Mouse (Mus musculus): ENCODE results near the gene Anapc4. TPM values are rescaled to one million over a fixed set of nuclear protein-coding genes. Genes with fewer than 3 reads are reported as not detected.

Anapc4 gene
- polyA plus RNA-seq, 1 experiment from 2014 or later: 115 TPM

DNA sequence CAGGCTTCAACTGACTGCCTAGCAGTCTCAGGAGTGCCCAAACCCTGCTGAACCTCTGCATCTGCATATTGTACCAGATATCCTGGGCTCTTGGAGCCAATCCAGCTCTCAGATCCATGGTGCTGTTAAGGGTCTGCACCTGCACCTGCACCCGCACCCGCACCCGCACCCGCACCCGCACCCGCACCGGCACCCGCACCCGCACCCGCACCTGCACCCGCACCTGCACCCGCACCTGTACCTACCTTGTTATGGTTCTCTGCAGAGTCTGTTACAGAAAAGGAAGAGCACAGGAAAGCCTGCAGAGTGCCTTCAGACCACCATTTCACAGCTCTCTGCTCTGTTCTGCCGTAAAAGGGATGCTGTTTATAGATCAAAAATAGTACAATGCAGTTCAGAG, 38.2 kb downstream of the Anapc4 start:
- peaks cover 11% of the 10 kb centered on the region; the same call in 1 of the 2 replicates for H3K36me3 ChIP-seq (replicated peaks)
- WGBS: 94% methylated on average over 13 of the region's 13 CpGs
- no peaks in the 10 kb centered on the region for H3K4me1 ChIP-seq
- no peak overlapping the region for H3K4me3 ChIP-seq
- no peak for ATAC-seq (replicated peaks)
- no peak overlapping the region for H3K27ac ChIP-seq
- no peak overlapping the region for H3K9ac ChIP-seq
- H3K4me2 ChIP-seq: no peak overlapping the region
- H3K27me3 ChIP-seq (replicated peaks): no peaks in the 10 kb centered on the region
- no peaks in the 10 kb centered on the region for H3K9me3 ChIP-seq

- H3K36me3 ChIP-seq (replicated peaks): no peaks in the 10 kb centered on the region
- no peaks in the 10 kb centered on the region for H3K4me1 ChIP-seq
- no peak overlapping the region for H3K4me2 ChIP-seq
- peak; percentile 73 for ATAC-seq (replicated peaks)
- no peaks in the 10 kb centered on the region for H3K9me3 ChIP-seq
- H3K27me3 ChIP-seq (replicated peaks): no peaks in the 10 kb centered on the region
- H3K4me3 ChIP-seq: no peak overlapping the region
- H3K27ac ChIP-seq: no peak overlapping the region
- WGBS: 3% methylated on average over 10 of the region's 14 CpGs
- no peak overlapping the region for H3K9ac ChIP-seq
Observed at GRCm38 (mm10) chr5:52878847-52879246, 45.0 kb downstream of the Anapc4 start.

DNA sequence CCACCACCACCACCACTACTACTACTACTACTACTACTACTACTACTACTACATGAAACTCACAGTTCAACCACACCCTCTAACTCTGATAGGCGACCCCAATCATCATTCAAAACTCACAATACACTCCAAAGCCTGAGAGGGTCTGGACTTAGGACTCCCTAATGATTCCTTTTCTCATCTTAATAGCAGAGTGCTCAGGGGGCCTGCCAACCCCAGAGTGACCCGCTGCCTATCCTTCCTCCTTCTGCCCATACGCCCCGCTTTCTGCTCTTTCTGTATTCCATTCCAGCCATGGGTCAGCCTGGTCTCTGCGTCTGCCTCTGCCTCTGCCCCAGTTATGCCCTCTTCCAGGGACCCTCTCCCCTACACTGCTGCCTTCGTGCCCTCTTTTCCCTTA, 46.1 kb downstream of the Anapc4 start:
- no peak overlapping the region for H3K27ac ChIP-seq
- H3K9me3 ChIP-seq: no peaks in the 10 kb centered on the region
- no peak overlapping the region for H3K9ac ChIP-seq
- H3K4me3 ChIP-seq: no peak overlapping the region
- no peaks in the 10 kb centered on the region for H3K4me1 ChIP-seq
- no peak for ATAC-seq (replicated peaks)
- H3K4me2 ChIP-seq: no peak overlapping the region
- WGBS: 86% methylated on average over 6 of the region's 6 CpGs
- H3K27me3 ChIP-seq (replicated peaks): no peaks in the 10 kb centered on the region
- H3K36me3 ChIP-seq (replicated peaks): no peaks in the 10 kb centered on the region

DNA sequence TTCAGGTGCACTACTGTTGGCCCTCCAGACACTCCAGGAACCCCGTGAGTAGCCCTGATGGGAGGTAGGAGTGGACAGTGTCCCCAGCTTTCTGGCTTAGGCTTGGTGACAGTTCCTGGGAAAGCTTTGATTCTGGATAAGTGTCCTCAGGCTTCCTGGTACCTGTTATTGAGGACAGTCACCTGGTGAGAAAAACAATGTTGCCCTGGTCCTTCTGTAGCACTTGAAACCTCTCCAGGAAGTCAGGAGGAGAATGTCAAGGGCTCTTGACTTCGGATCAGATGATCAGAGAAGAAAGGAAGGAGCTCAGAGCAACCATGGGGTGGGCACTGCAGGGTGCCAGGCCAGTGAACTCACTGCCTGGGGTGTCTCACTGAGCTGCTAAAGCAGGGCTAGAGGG, 48.6 kb downstream of the Anapc4 start:
- no peak overlapping the region for H3K4me2 ChIP-seq
- no peaks in the 10 kb centered on the region for H3K9me3 ChIP-seq
- H3K9ac ChIP-seq: no peak overlapping the region
- H3K4me3 ChIP-seq: no peak overlapping the region
- WGBS: 48% methylated on average over 2 of the region's 2 CpGs
- H3K27ac ChIP-seq: no peak overlapping the region
- H3K4me1 ChIP-seq: no peaks in the 10 kb centered on the region
- no peaks in the 10 kb centered on the region for H3K36me3 ChIP-seq (replicated peaks)
- no peak for ATAC-seq (replicated peaks)
- no peaks in the 10 kb centered on the region for H3K27me3 ChIP-seq (replicated peaks)

DNA sequence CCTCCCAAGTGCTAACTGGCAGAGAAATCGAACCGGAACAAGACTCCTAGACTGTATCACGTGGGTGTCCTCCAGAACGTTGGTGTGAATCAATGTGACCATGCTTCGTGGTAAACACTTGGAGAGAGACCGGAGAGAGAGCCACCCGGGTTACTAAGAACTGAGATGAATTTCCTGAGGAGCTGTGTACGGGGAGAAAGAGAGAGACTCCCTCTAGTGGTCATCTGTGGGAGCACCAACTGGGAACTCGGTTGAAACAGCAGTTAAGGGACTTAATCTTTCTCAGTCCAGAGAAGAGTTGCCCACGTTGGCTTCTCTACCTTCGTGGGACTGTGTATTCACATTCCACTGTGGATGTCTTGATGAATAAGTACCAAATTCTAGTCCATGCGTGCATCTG, 53.3 kb downstream of the Anapc4 start:
- no peak for ATAC-seq (replicated peaks)
- Histone ChIP-seq H3K4me2 (no peak overlapping the region), H3K27me3 (replicated peaks) (no peaks in the 10 kb centered on the region), H3K9ac (no peak overlapping the region), H3K27ac (no peak overlapping the region), H3K9me3 (no peaks in the 10 kb centered on the region), H3K4me1 (no peaks in the 10 kb centered on the region), H3K4me3 (no peak overlapping the region), H3K36me3 (replicated peaks) (no peaks in the 10 kb centered on the region)
- 53% methylated on average over 12 of the region's 12 CpGs for WGBS

DNA sequence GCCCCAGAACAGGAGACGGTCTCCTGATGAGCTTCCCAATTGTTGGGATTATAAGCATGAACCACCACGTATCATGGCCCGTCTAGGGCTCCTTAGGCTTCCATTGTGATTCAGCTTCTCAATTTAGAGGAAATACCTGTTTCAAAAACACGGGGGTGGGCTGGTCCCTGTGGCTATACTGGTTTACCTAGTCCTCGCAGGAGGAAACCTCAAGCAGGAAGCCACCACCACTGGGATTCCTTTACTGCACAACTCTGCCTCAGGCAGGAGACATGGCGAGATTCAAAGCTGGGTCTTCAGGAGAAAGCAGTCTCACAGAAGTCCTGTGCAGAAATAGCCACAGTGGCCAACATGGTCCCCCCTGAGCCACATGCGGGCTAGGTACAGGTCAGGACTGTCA, 56.1 kb downstream of the Anapc4 start:
- no peak overlapping the region for H3K4me2 ChIP-seq
- H3K4me1 ChIP-seq: no peaks in the 10 kb centered on the region
- H3K9ac ChIP-seq: no peak overlapping the region
- H3K36me3 ChIP-seq (replicated peaks): no peaks in the 10 kb centered on the region
- no peaks in the 10 kb centered on the region for H3K9me3 ChIP-seq
- WGBS: 82% methylated on average over 7 of the region's 7 CpGs
- H3K27ac ChIP-seq: no peak overlapping the region
- no peak for ATAC-seq (replicated peaks)
- H3K27me3 ChIP-seq (replicated peaks): no peaks in the 10 kb centered on the region
- no peak overlapping the region for H3K4me3 ChIP-seq

DNA sequence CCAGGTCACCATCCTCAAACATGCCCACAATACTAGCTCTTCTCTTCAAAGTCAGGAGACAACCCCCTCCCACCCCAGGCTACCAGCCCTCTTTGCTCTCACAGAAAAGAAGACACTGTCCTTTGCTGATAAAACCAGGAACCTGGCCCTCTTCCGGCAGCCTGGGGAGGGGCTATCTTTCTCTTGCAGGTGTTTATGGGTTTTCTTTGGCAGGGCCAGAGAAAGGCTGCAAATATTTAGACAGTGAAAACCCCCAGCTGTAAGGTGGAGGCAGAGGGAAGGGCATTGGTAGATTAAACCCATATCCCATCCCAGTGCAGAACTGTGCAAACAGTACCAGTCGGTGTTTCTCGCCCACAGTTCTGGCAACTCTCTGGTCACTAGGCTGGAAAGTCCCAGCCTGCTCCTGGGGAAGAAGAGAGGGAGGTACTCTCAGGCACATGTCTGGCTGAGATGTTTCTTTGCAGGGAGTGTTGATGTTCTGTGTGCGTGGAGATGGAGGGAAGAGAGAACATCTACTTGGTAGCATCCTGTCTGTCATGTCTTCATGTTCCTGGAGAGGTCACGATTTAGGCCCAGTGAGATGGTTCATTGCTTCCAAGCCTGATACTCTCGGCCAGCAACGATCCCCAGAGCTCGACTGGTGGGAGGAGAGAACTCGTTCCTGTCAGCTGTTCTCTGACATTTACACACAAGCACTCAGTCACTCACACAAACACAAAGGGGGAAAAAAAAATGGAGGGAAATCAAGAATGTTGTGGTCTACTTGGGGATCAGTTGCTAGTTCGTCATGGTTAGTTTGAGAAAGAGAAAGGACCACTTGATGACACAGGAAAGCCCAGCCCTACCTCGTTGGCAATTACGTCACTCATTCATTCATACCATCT, 58.4 kb downstream of the Anapc4 start:
- Histone ChIP-seq H3K27ac (no peak overlapping the region), H3K4me3 (no peak overlapping the region), H3K36me3 (replicated peaks) (no peaks in the 10 kb centered on the region), H3K4me2 (no peak overlapping the region), H3K4me1 (no peaks in the 10 kb centered on the region), H3K9me3 (no peaks in the 10 kb centered on the region), H3K9ac (no peak overlapping the region), H3K27me3 (replicated peaks) (no peaks in the 10 kb centered on the region)
- 77% methylated on average over 12 of the region's 12 CpGs for WGBS
- no peak for ATAC-seq (replicated peaks)

- Histone ChIP-seq H3K36me3 (replicated peaks) (no peaks in the 10 kb centered on the region), H3K4me3 (no peak overlapping the region), H3K4me2 (no peak overlapping the region), H3K4me1 (no peaks in the 10 kb centered on the region), H3K9me3 (no peaks in the 10 kb centered on the region), H3K9ac (no peak overlapping the region), H3K27me3 (replicated peaks) (no peaks in the 10 kb centered on the region), H3K27ac (no peak overlapping the region)
- 83% methylated on average over 5 of the region's 5 CpGs for WGBS
- ATAC-seq (replicated peaks): no peak
Observed at GRCm38 (mm10) chr5:52893938-52894337, 60.1 kb downstream of the Anapc4 start.

GRCm38 (mm10) chr5:52904246-52904645, 70.4 kb downstream of the Anapc4 start:
- ATAC-seq (replicated peaks): no peak
- H3K4me3 ChIP-seq: no peak overlapping the region
- no peak overlapping the region for H3K9ac ChIP-seq
- H3K4me2 ChIP-seq: no peak overlapping the region
- no peak overlapping the region for H3K27ac ChIP-seq
- no peaks in the 10 kb centered on the region for H3K4me1 ChIP-seq
- no peaks in the 10 kb centered on the region for H3K27me3 ChIP-seq (replicated peaks)
- H3K9me3 ChIP-seq: no peaks in the 10 kb centered on the region
- H3K36me3 ChIP-seq (replicated peaks): no peaks in the 10 kb centered on the region
- WGBS: 53% methylated on average over 4 of the region's 4 CpGs

DNA sequence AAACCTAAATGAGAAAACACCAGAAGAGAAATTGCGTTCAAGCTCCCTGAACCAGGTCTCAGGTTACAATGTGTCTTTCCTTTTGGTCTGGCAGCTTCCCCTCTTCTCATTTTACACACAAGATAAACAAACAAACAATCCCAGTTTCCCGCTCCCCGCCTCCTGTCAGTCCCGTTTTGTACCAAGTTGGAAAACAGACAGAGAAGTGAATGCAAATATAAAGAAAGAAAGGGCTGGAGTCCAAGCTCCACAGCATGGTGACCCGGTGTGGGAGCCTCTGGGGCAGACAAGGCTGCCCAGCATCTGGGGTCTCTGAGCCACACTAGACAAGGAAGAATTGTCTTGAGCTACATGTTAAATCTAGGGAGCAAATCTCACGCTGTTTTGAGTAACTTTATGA, 70.9 kb downstream of the Anapc4 start:
- H3K4me2 ChIP-seq: no peak overlapping the region
- no peak overlapping the region for H3K4me3 ChIP-seq
- no peaks in the 10 kb centered on the region for H3K27me3 ChIP-seq (replicated peaks)
- no peaks in the 10 kb centered on the region for H3K36me3 ChIP-seq (replicated peaks)
- no peak overlapping the region for H3K9ac ChIP-seq
- ATAC-seq (replicated peaks): no peak
- no peaks in the 10 kb centered on the region for H3K4me1 ChIP-seq
- WGBS: 42% methylated on average over 6 of the region's 6 CpGs
- H3K27ac ChIP-seq: no peak overlapping the region
- H3K9me3 ChIP-seq: no peaks in the 10 kb centered on the region

DNA sequence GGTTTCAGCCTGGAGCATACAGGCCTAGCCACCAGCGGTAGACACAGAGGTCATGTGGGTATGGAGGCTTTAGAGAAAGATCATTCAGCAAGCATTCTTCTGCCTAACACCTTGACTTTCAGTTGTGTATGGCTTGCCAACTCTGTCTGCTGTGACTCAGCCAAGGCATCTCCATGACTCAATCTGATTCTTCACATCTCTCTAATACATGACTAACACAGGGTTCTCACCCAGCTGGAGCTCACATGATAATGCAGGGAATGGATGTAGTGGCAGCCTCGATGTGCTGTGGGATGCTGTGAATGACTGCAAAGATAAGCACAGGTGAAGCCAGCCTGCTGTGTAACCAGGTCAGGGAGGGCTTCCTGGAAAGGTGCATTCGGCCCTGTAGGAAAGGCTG, 74.4 kb downstream of the Anapc4 start:
- Histone ChIP-seq H3K4me1 (peaks cover 4% of the 10 kb centered on the region; the same call in 1 of the 2 replicates), H3K4me2 (no peak overlapping the region), H3K4me3 (no peak overlapping the region), H3K27me3 (replicated peaks) (no peaks in the 10 kb centered on the region), H3K36me3 (replicated peaks) (no peaks in the 10 kb centered on the region), H3K9ac (no peak overlapping the region), H3K27ac (no peak overlapping the region), H3K9me3 (no peaks in the 10 kb centered on the region)
- WGBS: 93% methylated on average over 3 of the region's 3 CpGs
- ATAC-seq (replicated peaks): no peak

DNA sequence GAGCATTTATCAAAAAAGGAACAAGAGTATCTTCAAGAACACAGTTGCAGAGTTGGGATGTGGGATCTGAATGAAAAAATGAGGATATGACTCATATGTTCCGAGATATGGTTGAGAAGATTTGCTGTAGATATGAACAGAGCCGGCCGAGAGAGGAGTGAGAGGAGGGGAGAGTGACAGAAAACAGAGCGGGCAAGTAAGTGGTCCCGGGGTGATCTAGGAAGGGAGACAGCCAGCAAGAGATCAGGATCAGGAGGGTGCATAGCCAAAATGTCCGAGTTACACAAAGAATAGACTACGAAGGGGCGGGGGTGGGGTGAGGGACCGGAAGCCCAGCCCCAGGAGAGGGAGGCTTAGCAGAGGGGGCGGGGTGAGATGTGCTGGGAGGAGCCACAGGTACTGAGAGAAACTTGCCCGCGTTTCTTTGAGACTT, 76.4 kb downstream of the Anapc4 start:
- no peaks in the 10 kb centered on the region for H3K9me3 ChIP-seq
- H3K27me3 ChIP-seq (replicated peaks): no peaks in the 10 kb centered on the region
- no peak overlapping the region for H3K4me3 ChIP-seq
- peaks cover 4% of the 10 kb centered on the region; the same call in 1 of the 2 replicates for H3K4me1 ChIP-seq
- ATAC-seq (replicated peaks): peak; percentile 45; the same call in 1 of the 2 replicates
- no peak overlapping the region for H3K9ac ChIP-seq
- WGBS: 39% methylated on average over 12 of the region's 12 CpGs
- H3K27ac ChIP-seq: no peak overlapping the region
- H3K4me2 ChIP-seq: peak overlapping the region; percentile 34
- no peaks in the 10 kb centered on the region for H3K36me3 ChIP-seq (replicated peaks)

GRCm38 (mm10) chr5:52911286-52911870, 77.6 kb downstream of the Anapc4 start:
- H3K27ac ChIP-seq: no peak overlapping the region
- 91% methylated on average over 10 of the region's 10 CpGs for WGBS
- no peaks in the 10 kb centered on the region for H3K36me3 ChIP-seq (replicated peaks)
- no peak overlapping the region for H3K4me2 ChIP-seq
- H3K27me3 ChIP-seq (replicated peaks): no peaks in the 10 kb centered on the region
- H3K9me3 ChIP-seq: no peaks in the 10 kb centered on the region
- H3K4me3 ChIP-seq: no peak overlapping the region
- peaks cover 4% of the 10 kb centered on the region; the same call in 1 of the 2 replicates for H3K4me1 ChIP-seq
- H3K9ac ChIP-seq: no peak overlapping the region
- ATAC-seq (replicated peaks): no peak
